Mouse (Mus musculus) subcutaneous adipose tissue, adult 2 months (tissue): ENCODE results near the gene Grin2d. TPM values are rescaled to one million over a fixed set of nuclear protein-coding genes. Genes with fewer than 3 reads are reported as not detected.

Experiments used
- polyA plus RNA-seq: library from polyadenylated mRNA; depleted of rRNA; stranded (reverse); fragments of >200 nt; gene quantifications from 2 replicates; pipeline ENCODE4 v1.2.3, GENCODE M21; 2012; ENCODE audit warnings: low replicate concordance; rRNA removed

Grin2d gene
- polyA plus RNA-seq: 1.1 and 6.1 TPM in 2 replicates

GRCm38 (mm10) chr7:45878278-45878677 is at the start of gene Grin2d:
Grin2d (minus strand) TSS chr7:45878378.

GRCm38 (mm10) chr7:45923762-45924428 is 45.7 kb upstream of the Grin2d start, which contains the start of gene Ccdc114:
Ccdc114 (plus strand) TSS chr7:45924072.

GRCm38 (mm10) chr7:45921242-45921621 is 43.1 kb upstream of the Grin2d start, which contains the start of gene Emp3:
Emp3 (minus strand) TSS chr7:45921404.

GRCm38 (mm10) chr7:45896517-45897257 is 18.5 kb upstream of the Grin2d start, which contains the start of the genes Syngr4 and Tmem143:
Syngr4 (minus strand) TSS chr7:45896714.
Tmem143 (plus strand) TSS chr7:45896941.

GRCm38 (mm10) chr7:45872624-45873023 is 5.6 kb downstream of the Grin2d start, which contains the start of gene Kdelr1:
Kdelr1 (plus strand) TSS chr7:45872772.

GRCm38 (mm10) chr7:45830427-45831127 is 47.6 kb downstream of the Grin2d start, which contains the start of gene Grwd1:
Grwd1 (minus strand) TSS chr7:45830944.

GRCm38 (mm10) chr7:45824598-45824997 is 53.6 kb downstream of the Grin2d start, which contains the start of gene Kcnj14:
Kcnj14 (minus strand) TSS chr7:45824782.

GRCm38 (mm10) chr7:45813787-45814779 is 64.1 kb downstream of the Grin2d start, which contains the start of gene Cyth2:
Cyth2 (minus strand) TSS chr7:45814581.

GRCm38 (mm10) chr7:45784524-45785372 is 93.4 kb downstream of the Grin2d start, which contains the start of gene Sult2b1:
Sult2b1 (minus strand) TSS chr7:45784669.

GRCm38 (mm10) chr7:45783511-45784091 is 94.6 kb downstream of the Grin2d start, which contains the start of gene Lmtk3:
Lmtk3 (plus strand) TSS chr7:45783738.

Other genes starting within 250 kb of the Grin2d start
- gene Mamstr, start 238.4 kb downstream of the Grin2d start, polyA plus RNA-seq: 7.2 and 11.2 TPM in 2 replicates
- gene Fut2, start 212.0 kb downstream of the Grin2d start, polyA plus RNA-seq: 0.03 and 21.7 TPM in 2 replicates
- not detected in 2 replicates for gene Ntn5, start 194.4 kb downstream of the Grin2d start, polyA plus RNA-seq
- 0.23 and 0.30 TPM in 2 replicates for gene Sec1, start 184.0 kb downstream of the Grin2d start, polyA plus RNA-seq
- gene Car11, start 178.5 kb downstream of the Grin2d start, polyA plus RNA-seq: 17.8 and 42.8 TPM in 2 replicates
- gene Dbp, start 173.3 kb downstream of the Grin2d start, polyA plus RNA-seq: 63.6 and 77.9 TPM in 2 replicates
- gene Rpl18, start 162.9 kb downstream of the Grin2d start, polyA plus RNA-seq: 753 and 1,942 TPM in 2 replicates
- 36.9 and 48.7 TPM in 2 replicates for gene Sphk2, start 160.4 kb downstream of the Grin2d start, polyA plus RNA-seq
- 0.42 and 0.51 TPM in 2 replicates for gene Fam83e, start 157.2 kb downstream of the Grin2d start, polyA plus RNA-seq
- gene Spaca4, start 152.6 kb downstream of the Grin2d start, polyA plus RNA-seq: not detected in 2 replicates
- gene Lmtk3, start 94.6 kb downstream of the Grin2d start, polyA plus RNA-seq: 0.63 and 25.3 TPM in 2 replicates
- 0.23 and 2.8 TPM in 2 replicates for gene Sult2b1, start 93.7 kb downstream of the Grin2d start, polyA plus RNA-seq
- gene Cyth2, start 63.8 kb downstream of the Grin2d start, polyA plus RNA-seq: 51.8 and 57.9 TPM in 2 replicates
- 4.8 and 23.1 TPM in 2 replicates for gene Kcnj14, start 53.6 kb downstream of the Grin2d start, polyA plus RNA-seq
- gene Grwd1, start 47.4 kb downstream of the Grin2d start, polyA plus RNA-seq: 14.7 and 32.7 TPM in 2 replicates
- 371 and 393 TPM in 2 replicates for gene Kdelr1, start 5.6 kb downstream of the Grin2d start, polyA plus RNA-seq
- gene Syngr4, start 18.3 kb upstream of the Grin2d start, polyA plus RNA-seq: 0.19 TPM in 1 of 2 replicates, not detected in the other
- 85.1 and 137 TPM in 2 replicates for gene Tmem143, start 18.6 kb upstream of the Grin2d start, polyA plus RNA-seq
- 179 and 360 TPM in 2 replicates for gene Emp3, start 43.0 kb upstream of the Grin2d start, polyA plus RNA-seq
- gene Ccdc114, start 45.7 kb upstream of the Grin2d start, polyA plus RNA-seq: 4.2 and 9.5 TPM in 2 replicates
- 0.23 and 0.82 TPM in 2 replicates for gene Abcc6, start 151.9 kb upstream of the Grin2d start, polyA plus RNA-seq
- gene Nomo1, start 155.3 kb upstream of the Grin2d start, polyA plus RNA-seq: 64.3 and 77.7 TPM in 2 replicates
- gene Kcnj11, start 222.4 kb upstream of the Grin2d start, polyA plus RNA-seq: 0.24 and 0.47 TPM in 2 replicates